Mouse (Mus musculus): ENCODE results near the gene Afg3l1. TPM values are rescaled to one million over a fixed set of nuclear protein-coding genes. Genes with fewer than 3 reads are reported as not detected.

The Afg3l1 gene
- polyA plus RNA-seq, 1 experiment from 2014 or later, result 35.2 TPM

DNA sequence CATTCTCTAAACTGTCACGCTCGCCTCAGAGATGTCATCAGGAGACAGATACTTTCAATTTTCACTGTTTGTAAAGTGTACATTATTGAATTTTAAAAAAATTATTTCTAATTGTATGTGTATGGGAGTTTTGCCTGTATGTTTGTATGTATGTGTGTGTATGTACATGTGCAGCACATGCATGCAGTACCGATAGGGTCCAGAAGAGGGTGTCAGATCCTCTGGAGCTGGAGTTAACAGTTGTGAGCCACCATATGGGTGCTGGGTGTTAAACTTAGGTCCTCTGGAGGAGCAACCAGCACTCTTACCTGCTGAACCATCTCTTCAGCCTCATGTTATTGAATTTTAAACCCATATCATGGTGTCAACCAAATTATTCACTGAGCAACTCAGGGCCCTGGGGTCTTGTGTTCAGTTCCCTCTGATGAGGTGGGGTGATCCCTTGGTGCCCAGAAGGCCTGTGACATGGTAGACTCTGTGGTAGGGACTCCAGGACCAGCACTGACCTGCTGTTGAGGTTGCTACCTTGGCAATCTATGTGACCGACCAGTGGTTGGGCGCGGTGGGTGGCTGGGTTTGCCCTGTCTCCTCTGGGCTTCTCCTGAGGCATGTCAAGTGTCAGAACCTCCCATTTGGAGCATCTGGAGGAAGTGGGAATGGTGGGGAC, 26.2 kb downstream of the Afg3l1 start:
- H3K36me3 ChIP-seq (ENCODE audit: control insufficient read depth, insufficient read depth, low read length), result peaks cover 89% of the 10 kb centered on the region
- H3K4me1 ChIP-seq (ENCODE audit: control insufficient read depth, insufficient read depth, low read length), result no peaks in the 10 kb centered on the region
- no peaks in the 10 kb centered on the region for H3K27me3 ChIP-seq (ENCODE audit: control insufficient read depth, insufficient read depth, low read length)
- H3K27ac ChIP-seq (ENCODE audit: low read depth, low read length), result no peak overlapping the region
- no peak overlapping the region for H3K4me3 ChIP-seq (ENCODE audit: low read depth, low read length)
- no peaks in the 10 kb centered on the region for H3K9me3 ChIP-seq (ENCODE audit: control insufficient read depth, low read length)
- ATAC-seq (ENCODE audit: low read depth), result no peak
- WGBS, result 98% methylated on average over 6 of the region's 6 CpGs
- no peak overlapping the region for H3K4me2 ChIP-seq (ENCODE audit: low read depth, low read length)
- no peak overlapping the region for H3K9ac ChIP-seq (replicated peaks; ENCODE audit: low read depth, low read length)

DNA sequence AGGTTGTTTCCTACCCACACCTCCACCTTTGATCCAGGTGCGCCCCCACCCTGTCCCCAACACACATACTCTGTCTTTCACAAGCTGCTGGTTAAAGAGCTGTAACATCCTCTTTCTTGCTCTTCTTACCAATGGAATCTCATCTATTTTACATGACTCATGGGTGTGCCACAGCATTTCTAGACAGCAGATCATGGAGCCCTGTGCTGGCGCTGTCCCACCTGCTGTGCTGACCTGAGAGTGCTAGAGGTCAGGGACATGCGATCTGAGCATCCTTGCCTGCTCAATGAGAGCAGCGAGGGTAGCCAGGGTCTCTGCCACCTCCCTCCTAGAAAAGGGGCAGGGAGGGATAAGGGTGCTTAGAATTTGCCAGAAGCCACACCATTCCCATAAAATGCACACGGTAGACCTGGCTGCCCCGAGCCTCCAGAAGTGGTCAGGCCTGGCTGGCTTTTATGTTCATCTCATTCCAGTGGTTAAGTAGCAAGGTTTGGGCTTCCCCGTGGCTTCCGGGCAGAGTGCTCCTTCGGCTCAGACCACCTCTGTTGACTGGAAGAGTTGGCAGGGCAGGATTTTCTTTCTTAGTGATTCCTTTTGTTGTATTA, 27.0 kb downstream of the Afg3l1 start:
- Histone ChIP-seq H3K4me2 (ENCODE audit: low read depth, low read length) (no peak overlapping the region), H3K36me3 (ENCODE audit: control insufficient read depth, insufficient read depth, low read length) (peaks cover 89% of the 10 kb centered on the region), H3K9me3 (ENCODE audit: control insufficient read depth, low read length) (no peaks in the 10 kb centered on the region), H3K27ac (ENCODE audit: low read depth, low read length) (no peak overlapping the region), H3K4me1 (ENCODE audit: control insufficient read depth, insufficient read depth, low read length) (no peaks in the 10 kb centered on the region), H3K27me3 (ENCODE audit: control insufficient read depth, insufficient read depth, low read length) (no peaks in the 10 kb centered on the region), H3K4me3 (ENCODE audit: low read depth, low read length) (no peak overlapping the region), H3K9ac (replicated peaks; ENCODE audit: low read depth, low read length) (no peak overlapping the region)
- no peak for ATAC-seq (ENCODE audit: low read depth)
- WGBS, result 85% methylated on average over 9 of the region's 9 CpGs

DNA sequence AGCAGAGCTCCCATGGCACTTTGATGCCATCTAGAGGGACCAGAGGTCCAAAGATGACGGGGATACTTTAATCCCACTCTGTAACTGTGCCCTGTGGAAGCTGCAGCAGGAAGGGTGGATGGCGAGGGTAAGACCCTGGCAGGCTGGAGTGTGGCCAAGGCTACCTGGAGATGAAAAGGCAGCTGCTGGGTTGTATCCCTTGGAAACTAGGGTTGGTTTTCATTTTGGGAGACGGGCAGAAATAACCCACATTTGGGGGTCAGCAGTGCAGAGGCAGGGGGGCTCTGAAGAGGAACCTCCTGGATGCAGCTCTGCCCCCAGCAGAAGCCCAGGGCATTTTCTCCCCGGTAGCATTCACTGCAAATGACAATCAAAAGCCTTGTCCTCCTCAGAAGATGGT, 27.6 kb downstream of the Afg3l1 start:
- Histone ChIP-seq H3K9ac (replicated peaks; ENCODE audit: low read depth, low read length) (no peak overlapping the region), H3K4me1 (ENCODE audit: control insufficient read depth, insufficient read depth, low read length) (no peaks in the 10 kb centered on the region), H3K27me3 (ENCODE audit: control insufficient read depth, insufficient read depth, low read length) (no peaks in the 10 kb centered on the region), H3K27ac (ENCODE audit: low read depth, low read length) (no peak overlapping the region), H3K4me2 (ENCODE audit: low read depth, low read length) (no peak overlapping the region), H3K36me3 (ENCODE audit: control insufficient read depth, insufficient read depth, low read length) (peaks cover 83% of the 10 kb centered on the region), H3K9me3 (ENCODE audit: control insufficient read depth, low read length) (no peaks in the 10 kb centered on the region), H3K4me3 (ENCODE audit: low read depth, low read length) (no peak overlapping the region)
- ATAC-seq (ENCODE audit: low read depth), result no peak
- 75% methylated on average over 4 of the region's 4 CpGs for WGBS

DNA sequence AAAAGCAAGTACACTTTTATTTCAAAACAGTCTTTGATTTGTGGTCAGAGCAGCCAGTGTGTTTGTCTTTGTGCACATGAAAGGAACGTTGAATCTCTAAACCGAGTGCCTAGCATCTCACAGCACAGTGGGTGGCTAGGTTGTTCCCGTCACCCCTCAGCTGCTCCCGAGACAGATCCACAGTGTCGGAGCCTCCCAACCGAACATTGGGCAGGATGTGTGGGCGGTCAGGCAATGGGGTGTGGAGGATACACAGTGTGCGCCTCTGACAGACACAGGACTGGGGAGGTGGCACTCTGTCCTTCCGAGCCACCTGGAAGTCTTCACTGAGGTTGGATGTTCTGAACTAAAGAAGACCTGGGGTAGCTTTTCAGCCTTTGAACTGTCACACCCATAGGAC, 28.0 kb downstream of the Afg3l1 start:
- no peak overlapping the region for H3K4me3 ChIP-seq (ENCODE audit: low read depth, low read length)
- no peak overlapping the region for H3K27ac ChIP-seq (ENCODE audit: low read depth, low read length)
- whole genome bisulfite sequencing, result 85% methylated on average over 9 of the region's 9 CpGs
- H3K9me3 ChIP-seq (ENCODE audit: control insufficient read depth, low read length), result no peaks in the 10 kb centered on the region
- no peaks in the 10 kb centered on the region for H3K27me3 ChIP-seq (ENCODE audit: control insufficient read depth, insufficient read depth, low read length)
- no peak overlapping the region for H3K4me2 ChIP-seq (ENCODE audit: low read depth, low read length)
- H3K4me1 ChIP-seq (ENCODE audit: control insufficient read depth, insufficient read depth, low read length), result no peaks in the 10 kb centered on the region
- ATAC-seq (ENCODE audit: low read depth), result no peak
- H3K36me3 ChIP-seq (ENCODE audit: control insufficient read depth, insufficient read depth, low read length), result peaks cover 80% of the 10 kb centered on the region
- no peak overlapping the region for H3K9ac ChIP-seq (replicated peaks; ENCODE audit: low read depth, low read length)

DNA sequence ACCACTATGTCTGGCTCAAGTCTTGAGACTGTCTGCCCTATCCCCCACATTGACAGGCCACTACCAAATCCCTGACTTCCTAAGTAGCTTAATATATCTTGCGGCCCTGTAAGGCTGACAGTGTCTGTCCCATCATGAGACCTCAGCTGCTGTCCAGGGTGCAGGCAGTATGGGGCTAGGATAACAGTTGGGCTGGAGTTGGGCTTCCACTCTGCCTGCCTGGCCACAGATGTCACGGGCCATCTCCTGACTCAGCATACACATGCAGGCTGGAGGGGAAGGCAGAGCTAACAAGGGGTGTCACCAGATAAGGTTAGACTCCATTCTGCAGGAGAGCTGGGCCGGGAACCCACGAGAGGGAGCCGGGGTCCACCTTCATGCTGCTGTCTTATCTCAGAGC, 29.4 kb downstream of the Afg3l1 start:
- Histone ChIP-seq H3K4me3 (ENCODE audit: low read depth, low read length) (no peak overlapping the region), H3K4me2 (ENCODE audit: low read depth, low read length) (no peak overlapping the region), H3K27ac (ENCODE audit: low read depth, low read length) (no peak overlapping the region), H3K9me3 (ENCODE audit: control insufficient read depth, low read length) (no peaks in the 10 kb centered on the region), H3K27me3 (ENCODE audit: control insufficient read depth, insufficient read depth, low read length) (no peaks in the 10 kb centered on the region), H3K36me3 (ENCODE audit: control insufficient read depth, insufficient read depth, low read length) (peaks cover 66% of the 10 kb centered on the region), H3K4me1 (ENCODE audit: control insufficient read depth, insufficient read depth, low read length) (no peaks in the 10 kb centered on the region), H3K9ac (replicated peaks; ENCODE audit: low read depth, low read length) (no peak overlapping the region)
- ATAC-seq (ENCODE audit: low read depth), result no peak
- WGBS, result 98% methylated on average over 5 of the region's 5 CpGs

DNA sequence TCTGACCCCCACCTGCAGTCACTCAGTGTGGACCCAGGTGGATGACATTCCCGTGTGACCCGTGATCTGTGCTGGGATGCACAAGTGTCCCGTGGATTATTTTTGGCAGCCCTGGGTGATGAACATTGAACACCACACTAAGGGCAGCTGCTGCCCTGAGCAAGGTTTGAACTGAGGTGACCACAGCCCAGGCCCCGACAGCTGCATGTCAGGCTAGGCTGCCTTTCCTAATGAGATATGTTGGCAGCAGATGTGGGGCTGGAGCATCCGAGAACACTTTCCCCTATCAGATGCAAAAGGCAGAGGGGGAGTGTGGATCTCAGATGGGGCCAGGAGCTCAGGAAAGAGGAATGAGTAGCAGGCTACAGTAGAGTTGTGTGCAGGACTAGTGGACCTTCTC, 33.1 kb downstream of the Afg3l1 start:
- Histone ChIP-seq H3K27ac (ENCODE audit: low read depth, low read length) (no peak overlapping the region), H3K36me3 (ENCODE audit: control insufficient read depth, insufficient read depth, low read length) (peaks cover 34% of the 10 kb centered on the region), H3K4me1 (ENCODE audit: control insufficient read depth, insufficient read depth, low read length) (peaks cover 13% of the 10 kb centered on the region), H3K9me3 (ENCODE audit: control insufficient read depth, low read length) (no peaks in the 10 kb centered on the region), H3K9ac (replicated peaks; ENCODE audit: low read depth, low read length) (no peak overlapping the region), H3K4me2 (ENCODE audit: low read depth, low read length) (no peak overlapping the region), H3K27me3 (ENCODE audit: control insufficient read depth, insufficient read depth, low read length) (no peaks in the 10 kb centered on the region), H3K4me3 (ENCODE audit: low read depth, low read length) (no peak overlapping the region)
- WGBS, result 75% methylated on average over 5 of the region's 5 CpGs
- ATAC-seq (ENCODE audit: low read depth), result no peak

DNA sequence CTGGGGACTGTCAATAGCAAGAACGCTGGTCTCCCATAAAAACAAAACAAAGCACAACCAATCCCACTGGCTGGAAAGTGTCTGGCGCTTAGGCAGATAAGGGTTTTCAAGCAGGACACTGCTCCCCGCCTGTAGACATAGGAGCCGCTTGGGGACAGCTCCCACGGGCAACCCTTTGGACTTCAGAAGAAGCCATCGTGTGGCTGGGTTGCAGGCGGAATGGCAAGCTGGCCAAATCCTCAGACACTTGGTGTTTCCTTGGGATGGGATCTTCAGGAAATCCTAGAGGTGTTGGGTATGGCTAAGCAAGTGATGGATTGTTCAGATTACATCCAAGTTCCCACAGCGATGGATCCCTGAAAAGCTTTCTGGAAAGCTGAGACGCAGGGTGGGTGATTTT, 36.4 kb downstream of the Afg3l1 start:
- no peak for ATAC-seq (ENCODE audit: low read depth)
- WGBS, result under 1% methylated on average over 9 of the region's 9 CpGs

DNA sequence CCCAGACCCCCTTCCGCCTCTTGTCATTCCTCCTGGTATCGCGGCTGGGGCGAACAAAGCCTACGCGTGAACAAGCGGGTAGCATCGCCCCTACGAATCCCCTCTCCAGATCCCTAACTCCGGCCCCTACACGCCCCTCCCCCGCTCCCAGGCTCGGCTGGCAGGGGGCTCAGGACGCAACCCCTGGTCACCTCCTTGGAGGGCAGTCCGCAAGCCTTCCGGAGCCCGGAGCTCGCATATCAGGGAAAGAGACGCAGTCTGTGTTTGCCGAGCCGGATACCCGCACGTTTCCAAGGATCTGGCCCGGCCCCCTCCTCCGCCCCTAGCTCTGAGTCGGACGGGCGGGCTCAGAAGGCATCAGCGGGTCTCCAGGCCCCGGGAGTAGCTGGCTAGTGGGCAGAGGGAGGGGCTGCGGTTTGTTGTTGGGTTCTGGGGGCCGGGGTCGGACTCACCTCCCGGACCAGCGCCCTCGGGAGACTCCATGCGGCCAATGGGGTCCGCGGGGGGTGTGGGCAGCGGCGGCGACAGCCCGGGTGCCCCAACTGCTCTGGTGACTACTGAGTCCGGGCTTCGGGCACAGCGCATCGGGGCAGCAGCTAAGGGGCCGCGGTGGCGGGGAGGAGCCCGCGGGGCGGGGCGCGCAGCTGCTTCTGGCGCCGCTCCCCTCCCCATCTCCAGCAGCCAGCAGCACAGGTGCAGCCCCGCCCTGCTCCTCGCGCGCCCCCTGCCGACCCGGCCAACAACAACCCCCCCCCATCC, 37.3 kb downstream of the Afg3l1 start, which contains the start of gene Dbndd1:
Gene Dbndd1 (minus strand): TSS at position 683 of the 759 bp plus-strand sequence.
- Histone ChIP-seq H3K4me1 (ENCODE audit: control insufficient read depth, insufficient read depth, low read length) (peaks cover 20% of the 10 kb centered on the region), H3K4me2 (ENCODE audit: low read depth, low read length) (peak within 1 kb of the TSS; percentile 84), H3K9me3 (ENCODE audit: control insufficient read depth, low read length) (no peaks in the 10 kb centered on the region), H3K4me3 (ENCODE audit: low read depth, low read length) (peak within 1 kb of the TSS; percentile 70), H3K36me3 (ENCODE audit: control insufficient read depth, insufficient read depth, low read length) (no peaks in the 10 kb centered on the region; the same call in 1 of the 2 replicates), H3K27me3 (ENCODE audit: control insufficient read depth, insufficient read depth, low read length) (no peaks in the 10 kb centered on the region), H3K27ac (ENCODE audit: low read depth, low read length) (peak within 1 kb of the TSS; percentile 89), H3K9ac (replicated peaks; ENCODE audit: low read depth, low read length) (peak within 1 kb of the TSS; percentile 95)
- 1% methylated on average over 56 of the region's 63 CpGs for WGBS
- ATAC-seq (ENCODE audit: low read depth), result peak; percentile 69

More for the DNA sequence above, 36.4 kb downstream of the Afg3l1 start:
- Histone ChIP-seq H3K4me1 (ENCODE audit: control insufficient read depth, insufficient read depth, low read length) (peaks cover 14% of the 10 kb centered on the region), H3K36me3 (ENCODE audit: control insufficient read depth, insufficient read depth, low read length) (peaks cover 4% of the 10 kb centered on the region; the same call in 1 of the 2 replicates), H3K9me3 (ENCODE audit: control insufficient read depth, low read length) (no peaks in the 10 kb centered on the region), H3K27me3 (ENCODE audit: control insufficient read depth, insufficient read depth, low read length) (no peaks in the 10 kb centered on the region), H3K9ac (replicated peaks; ENCODE audit: low read depth, low read length) (peak overlapping the region; percentile 95), H3K27ac (ENCODE audit: low read depth, low read length) (peak overlapping the region; percentile 89), H3K4me2 (ENCODE audit: low read depth, low read length) (peak overlapping the region; percentile 84), H3K4me3 (ENCODE audit: low read depth, low read length) (peak overlapping the region; percentile 70)

DNA sequence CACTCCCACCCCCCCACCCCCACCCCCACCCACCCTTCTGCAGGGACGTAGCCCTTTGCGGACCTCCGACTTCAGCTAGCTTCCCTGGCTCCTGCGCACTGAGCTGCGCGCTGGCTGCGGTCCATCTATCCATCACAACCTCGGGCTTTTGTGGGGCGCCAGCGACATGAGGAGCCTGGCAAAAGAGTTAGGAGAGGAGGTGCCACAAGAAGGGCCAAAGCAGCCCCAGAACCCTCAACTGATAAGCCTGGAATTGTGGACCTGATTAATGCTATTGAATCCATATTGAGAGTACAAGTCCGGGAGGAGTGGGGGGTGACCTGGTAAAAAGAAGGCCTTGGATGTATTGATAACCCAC, 37.8 kb downstream of the Afg3l1 start:
- no peak; the same call in 1 of the 2 replicates for ATAC-seq (ENCODE audit: low read depth)
- Histone ChIP-seq H3K4me2 (ENCODE audit: low read depth, low read length) (peak overlapping the region; percentile 84), H3K27ac (ENCODE audit: low read depth, low read length) (peak overlapping the region; percentile 44; the same call in 1 of the 2 replicates), H3K4me3 (ENCODE audit: low read depth, low read length) (peak overlapping the region; percentile 70), H3K27me3 (ENCODE audit: control insufficient read depth, insufficient read depth, low read length) (no peaks in the 10 kb centered on the region), H3K9ac (replicated peaks; ENCODE audit: low read depth, low read length) (no peak overlapping the region), H3K36me3 (ENCODE audit: control insufficient read depth, insufficient read depth, low read length) (no peaks in the 10 kb centered on the region; the same call in 1 of the 2 replicates), H3K4me1 (ENCODE audit: control insufficient read depth, insufficient read depth, low read length) (peaks cover 20% of the 10 kb centered on the region), H3K9me3 (ENCODE audit: control insufficient read depth, low read length) (no peaks in the 10 kb centered on the region)
- WGBS, result under 1% methylated on average over 8 of the region's 11 CpGs
